In the genomic region with DNA sequence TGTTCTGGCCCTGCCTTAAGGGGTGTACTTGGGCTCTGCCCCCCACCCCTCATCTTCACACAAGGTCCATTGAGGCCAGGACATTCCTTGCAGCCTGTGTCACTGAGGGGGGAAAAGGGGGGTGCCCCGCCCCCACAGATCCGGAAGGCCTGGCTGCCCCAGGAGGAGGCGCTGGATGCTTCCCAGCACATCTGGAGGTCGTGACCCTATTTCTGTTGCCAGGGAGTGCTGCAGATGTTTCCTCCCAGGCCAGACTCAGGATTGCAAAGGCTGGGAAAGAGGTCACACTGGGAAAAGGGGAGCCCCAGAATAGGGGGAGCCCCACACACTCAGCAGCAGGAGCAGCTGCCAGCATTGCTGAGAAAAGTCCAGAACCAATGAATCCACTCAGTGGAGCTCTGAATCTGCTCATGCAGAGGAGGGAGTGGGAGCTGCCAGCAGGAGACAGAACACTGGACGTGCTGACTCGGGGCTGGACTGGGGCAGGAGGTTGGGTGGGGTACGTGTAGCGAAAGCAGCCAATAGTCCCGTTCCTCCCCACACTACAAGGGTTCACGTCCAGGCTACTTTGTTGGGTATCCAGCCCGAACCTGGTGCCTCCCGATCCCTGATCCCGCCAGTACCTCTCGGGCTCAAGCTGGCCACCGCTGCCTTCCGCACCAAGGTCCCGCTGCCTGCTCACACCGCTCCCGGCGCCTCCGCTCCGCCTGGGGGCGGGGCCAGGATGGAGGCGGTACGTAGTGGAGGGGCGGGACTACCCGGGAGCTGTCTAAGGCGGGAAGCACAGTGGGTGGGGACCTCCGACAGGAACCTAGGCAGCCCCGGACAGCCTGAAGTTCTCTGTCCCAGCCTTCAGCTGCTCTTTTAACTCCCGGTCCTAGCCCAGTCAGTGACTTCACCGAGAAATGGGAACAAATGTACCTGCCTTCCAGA, we compare ENCODE assay signal across 8 mouse cellular contexts. TPM values are rescaled to one million over a fixed set of nuclear protein-coding genes. Genes with fewer than 3 reads are reported as not detected.
DNase-seq lines count a peak whose midpoint lies in the region; ATAC-seq and TF ChIP-seq lines count a peak whose summit lies in the region.

Gene Sipa1 (minus strand): TSS at position 727 of the 933 bp plus-strand sequence.

- H3K9me3 ChIP-seq in hindbrain, postnatal 0 days (ENCODE audit: low read length): no peaks in the 10 kb centered on the region

- peak within 1 kb of the TSS; percentile 53 for H3K4me2 ChIP-seq in hindbrain, postnatal 0 days (ENCODE audit: low read depth, low read length)

- no peaks in the 10 kb centered on the region for H3K4me1 ChIP-seq in cortical plate, adult 2 months (ENCODE audit: control insufficient read depth, insufficient read depth, low read length)
- H3K4me1 ChIP-seq in hindbrain, postnatal 0 days (ENCODE audit: insufficient read depth, low read length): no peaks in the 10 kb centered on the region

- peak; percentile 44; the same call in 1 of the 2 replicates for TF ChIP-seq POLR2A in cortical plate, adult 2 months (IDR thresholded peaks at IDR 0.05; ENCODE audit: extremely low read depth, insufficient read depth, low read length)

- H3K36me3 ChIP-seq in hindbrain, postnatal 0 days (ENCODE audit: insufficient read depth, low read length): peaks cover 38% of the 10 kb centered on the region

- H3K4me3 ChIP-seq in cortical plate, adult 2 months (ENCODE audit: insufficient read depth, low read length): peak within 1 kb of the TSS; percentile 47
- peak within 1 kb of the TSS; percentile 38 for H3K4me3 ChIP-seq in hindbrain, postnatal 0 days (ENCODE audit: low read length)

- H3K27me3 ChIP-seq in hindbrain, postnatal 0 days (ENCODE audit: insufficient read depth, low read length): no peaks in the 10 kb centered on the region

- H3K27ac ChIP-seq in cortical plate, adult 2 months (ENCODE audit: insufficient read depth, low read length): peak within 1 kb of the TSS; percentile 78
- peak within 1 kb of the TSS; percentile 60; the same call in 1 of the 2 replicates for H3K27ac ChIP-seq in hindbrain, postnatal 0 days

- peak within 1 kb of the TSS; percentile 38 for H3K9ac ChIP-seq in hindbrain, postnatal 0 days (replicated peaks; ENCODE audit: low read length)

- no peak for TF ChIP-seq CTCF in cortical plate, adult 2 months (IDR thresholded peaks at IDR 0.05; ENCODE audit: extremely low read depth, insufficient read depth, low read length)
- TF ChIP-seq CTCF in hindbrain, postnatal 0 days (IDR thresholded peaks at IDR 0.05; ENCODE audit: low read depth): no peak

- WGBS in hindbrain, postnatal 0 days: 5% methylated on average over 32 of the region's 32 CpGs

- DNase-seq in adipocyte (ENCODE audit: low spot score): peak; percentile 88
- DNase-seq in gastrocnemius, adult 8-10 months (ENCODE audit: low spot score in 2 of 2): peak; percentile 88 to 90
- DNase-seq in hindbrain, postnatal 0 days (ENCODE audit: low spot score): peak; percentile 77
- peak; percentile 67 to 76 for DNase-seq in left cerebral cortex, adult 18-20 months (ENCODE audit: low spot score in 2 of 2)
- DNase-seq in lung, postnatal 4 days: peak; percentile 96 to 97
- peak; percentile 50 for DNase-seq in retina, postnatal 7 days (ENCODE audit: low read depth, low spot score)
- peak; percentile 77 for DNase-seq in urinary bladder, adult 2 months (ENCODE audit: low spot score)

- peak; percentile 84 for ATAC-seq in hindbrain, postnatal 0 days

RNA-seq across cellular contexts. Expression of gene Sipa1, which starts in this region (rescaled TPM):
- 16.9 and 17.7 TPM in 2 replicates for polyA plus RNA-seq in cortical plate, adult 2 months (2012; rRNA removed)
- total RNA-seq in gastrocnemius, adult 8-10 months (2022): 1 to 10 TPM; 2.1 to 6.9 (median 6.3) TPM
- 25.6 and 43.2 TPM in 2 replicates for total RNA-seq in hindbrain, postnatal 0 days (2014; rRNA removed)
- 18.7 and 18.8 TPM in 2 replicates for polyA plus RNA-seq in hindbrain, postnatal 0 days (2015; fragmentation: Nextera tagmentation; extraction: Ambion mirVana)
- total RNA-seq in left cerebral cortex, adult 18-20 months (2021): 10 to 100 TPM; 11.5 to 13.3 TPM
- 17.3 and 19.6 TPM in 2 replicates for polyA plus RNA-seq in urinary bladder, adult 2 months (2012; rRNA removed)

Comparison
In these comparisons a context has a peak if more than half of its experiments do, and no peak if none do; other contexts are left out.
1. Peak in every context shown above with its lines: DNase-seq, ATAC-seq, H3K4me3 ChIP-seq and H3K27ac ChIP-seq.